Mouse (Mus musculus) ES-E14 (cell line): ENCODE measurements at regions not wholly inside any gene's neighbourhood (a gene's known extent, or its start where the extent isn't known, plus 50 kb on each side); places are given as distances from the start of the nearest gene placed in this dataset.

Source experiments
- CHD2 ChIP-seq: IDR thresholded peaks from 2 replicates; pipeline ENCODE4 v1.6.1; 2014; ENCODE audit warnings: mild to moderate bottlenecking, low read depth, low read length, inconsistent platforms
- HCFC1 ChIP-seq: IDR thresholded peaks from 2 replicates; pipeline ENCODE4 v1.6.1; 2012; ENCODE audit warnings: low read length, inconsistent platforms, borderline replicate concordance; ENCODE audit not compliant: insufficient read depth
- MAFK ChIP-seq: IDR thresholded peaks from 2 replicates; pipeline ENCODE4 v1.6.1; 2014; ENCODE audit warnings: mild to moderate bottlenecking, low read depth, low read length, inconsistent platforms; ENCODE audit not compliant: insufficient read depth
- ZC3H11A ChIP-seq: IDR thresholded peaks from 2 replicates; pipeline ENCODE4 v1.6.1; 2012; ENCODE audit warnings: low read depth, mild to moderate bottlenecking, inconsistent platforms, low read length, borderline replicate concordance
- ZNF384 ChIP-seq: IDR thresholded peaks from 2 replicates; pipeline ENCODE4 v1.6.1; 2012; ENCODE audit warnings: low read depth, low read length, inconsistent platforms

GRCm38 (mm10) chr9:14074273-14074672, 200.6 kb upstream of the Sesn3 start:
- TF ChIP-seq ZNF384 (no peak), HCFC1 (no peak), ZC3H11A (no peak), MAFK (no peak), CHD2 (no peak)
